Mouse (Mus musculus) intestine, embryonic 16.5 days (tissue): ENCODE data around the gene Notch2. TPM values are rescaled to one million over a fixed set of nuclear protein-coding genes. Genes with fewer than 3 reads are reported as not detected.
A peak's percentile ranks its signal among the peaks of the same experiment; 100 is the strongest.

Source experiments
- ATAC-seq: fragments of 200-750 bp; cut with Nextera tagmentation; 2 replicates; pipeline ENCODE4 v1.8.0; 2017; ENCODE audit warnings: moderate TSS enrichment, moderate library complexity
- H3K27ac ChIP-seq: fragments of 300-500 bp; sonication (generic); 2 replicates; pipeline ENCODE4 v1.5.1; 2014; ENCODE audit warnings: mild to moderate bottlenecking, low read length
- H3K27me3 ChIP-seq: fragments of 300-500 bp; sonication (generic); replicated peaks from 2 replicates; pipeline ENCODE4 v1.6.1; 2014; ENCODE audit warnings: low read length, control low read depth, mixed read lengths; ENCODE audit not compliant: control insufficient read depth, insufficient read depth
- H3K36me3 ChIP-seq: fragments of 300-500 bp; sonication (generic); 2 replicates; pipeline ENCODE4 v1.6.1; 2014; ENCODE audit warnings: low read length, control low read depth; ENCODE audit not compliant: control insufficient read depth, insufficient read depth
- H3K4me1 ChIP-seq: fragments of 300-500 bp; sonication (generic); 2 replicates; pipeline ENCODE4 v1.6.1; 2014; ENCODE audit warnings: low read length, control low read depth, mixed read lengths; ENCODE audit not compliant: control insufficient read depth, insufficient read depth
- H3K4me2 ChIP-seq: fragments of 300-500 bp; sonication (generic); 2 replicates; pipeline ENCODE4 v1.6.1; 2014; ENCODE audit warnings: low read depth, low read length, control low read depth
- H3K4me3 ChIP-seq: fragments of 300-500 bp; sonication (generic); 2 replicates; pipeline ENCODE4 v1.5.1; 2014; ENCODE audit warnings: mild to moderate bottlenecking, low read length
- H3K9ac ChIP-seq: fragments of 300-500 bp; sonication (generic); 2 replicates; pipeline ENCODE4 v1.6.1; 2014; ENCODE audit warnings: low read depth, low read length
- H3K9me3 ChIP-seq: fragments of 300-500 bp; sonication (generic); 2 replicates; pipeline ENCODE4 v1.6.1; 2016; ENCODE audit warnings: low read length, control low read depth; ENCODE audit not compliant: control insufficient read depth
- WGBS: fragments of 180-500 bp; shearing (Covaris S2); extraction: QIAGEN DNeasy Blood & Tissue Kit; methylation state at CpG from one replicate; pipeline ENCODE4 v1.1.7; 2014; 5-methylcytosine and 5-hydroxymethylcytosine counted together
- polyA plus RNA-seq: library from polyadenylated mRNA; unstranded; fragments of >200 nt; fragmentation: Nextera tagmentation; extraction: Ambion mirVana; gene quantifications from 2 replicates; pipeline ENCODE4 v1.2.1, GENCODE M21; 2015

Gene Notch2
- polyA plus RNA-seq, 1 experiment from 2014 or later, result 9.1 TPM

GRCm38 (mm10) chr3:98006046-98006691 lies 7.2 kb upstream of the Notch2 start:
- Histone ChIP-seq H3K36me3 (no peaks in the 10 kb centered on the region), H3K9ac (no peak overlapping the region), H3K27me3 (no peaks in the 10 kb centered on the region), H3K9me3 (no peaks in the 10 kb centered on the region), H3K27ac (no peak overlapping the region), H3K4me2 (no peak overlapping the region), H3K4me3 (no peak overlapping the region), H3K4me1 (no peaks in the 10 kb centered on the region)
- no peak for ATAC-seq
- WGBS, result 83% methylated on average over 8 of the region's 8 CpGs

GRCm38 (mm10) chr3:98006973-98007372 lies 6.4 kb upstream of the Notch2 start:
- ATAC-seq, result no peak
- Histone ChIP-seq H3K9me3 (no peaks in the 10 kb centered on the region), H3K27ac (no peak overlapping the region), H3K36me3 (no peaks in the 10 kb centered on the region), H3K9ac (no peak overlapping the region), H3K27me3 (no peaks in the 10 kb centered on the region), H3K4me2 (no peak overlapping the region), H3K4me3 (no peak overlapping the region), H3K4me1 (no peaks in the 10 kb centered on the region)
- 76% methylated on average over 5 of the region's 5 CpGs for WGBS

- no peak for ATAC-seq
- Histone ChIP-seq H3K36me3 (no peaks in the 10 kb centered on the region), H3K4me3 (no peak overlapping the region), H3K4me2 (no peak overlapping the region), H3K9ac (no peak overlapping the region), H3K9me3 (no peaks in the 10 kb centered on the region), H3K27ac (no peak overlapping the region), H3K4me1 (no peaks in the 10 kb centered on the region), H3K27me3 (no peaks in the 10 kb centered on the region)
- 73% methylated on average over 6 of the region's 6 CpGs for WGBS
Observed at GRCm38 (mm10) chr3:98008143-98008542, 5.2 kb upstream of the Notch2 start.

GRCm38 (mm10) chr3:98009190-98009840 lies 4.0 kb upstream of the Notch2 start:
- no peak overlapping the region for H3K9ac ChIP-seq
- H3K27ac ChIP-seq, result no peak overlapping the region
- WGBS, result 71% methylated on average over 7 of the region's 7 CpGs
- no peaks in the 10 kb centered on the region for H3K4me1 ChIP-seq
- ATAC-seq, result no peak
- H3K4me2 ChIP-seq, result no peak overlapping the region
- H3K27me3 ChIP-seq, result no peaks in the 10 kb centered on the region
- no peak overlapping the region for H3K4me3 ChIP-seq
- no peaks in the 10 kb centered on the region for H3K36me3 ChIP-seq
- no peaks in the 10 kb centered on the region for H3K9me3 ChIP-seq

- peak overlapping the region; percentile 73 for H3K4me2 ChIP-seq
- no peak overlapping the region for H3K27ac ChIP-seq
- H3K4me3 ChIP-seq, result peak overlapping the region; percentile 94
- no peak for ATAC-seq
- no peaks in the 10 kb centered on the region for H3K36me3 ChIP-seq
- under 1% methylated on average over 18 of the region's 18 CpGs for WGBS
- no peaks in the 10 kb centered on the region for H3K9me3 ChIP-seq
- peaks cover 29% of the 10 kb centered on the region for H3K4me1 ChIP-seq
- no peaks in the 10 kb centered on the region for H3K27me3 ChIP-seq
- H3K9ac ChIP-seq, result peak overlapping the region; percentile 73
Observed at GRCm38 (mm10) chr3:98013086-98013400, 284 bp upstream of the Notch2 start.

GRCm38 (mm10) chr3:98015205-98016171 lies 2.2 kb downstream of the Notch2 start:
- no peaks in the 10 kb centered on the region for H3K27me3 ChIP-seq
- WGBS, result 72% methylated on average over 14 of the region's 14 CpGs
- ATAC-seq, result no peak
- peak overlapping the region; percentile 94; the same call in 1 of the 2 replicates for H3K4me3 ChIP-seq
- H3K36me3 ChIP-seq, result no peaks in the 10 kb centered on the region
- H3K4me2 ChIP-seq, result peak overlapping the region; percentile 78
- H3K9ac ChIP-seq, result no peak overlapping the region
- no peaks in the 10 kb centered on the region for H3K9me3 ChIP-seq
- no peak overlapping the region for H3K27ac ChIP-seq
- H3K4me1 ChIP-seq, result peaks cover 36% of the 10 kb centered on the region

- no peaks in the 10 kb centered on the region for H3K9me3 ChIP-seq
- H3K36me3 ChIP-seq, result no peaks in the 10 kb centered on the region
- no peak overlapping the region for H3K9ac ChIP-seq
- 0 out of 2 replicates have a peak overlapping the region, but pooled peaks have one; percentile 8 for H3K4me2 ChIP-seq
- no peak for ATAC-seq
- H3K4me3 ChIP-seq, result no peak overlapping the region
- H3K4me1 ChIP-seq, result peaks cover 42% of the 10 kb centered on the region
- 61% methylated on average over 5 of the region's 5 CpGs for WGBS
- H3K27me3 ChIP-seq, result no peaks in the 10 kb centered on the region
- no peak overlapping the region for H3K27ac ChIP-seq
Observed at GRCm38 (mm10) chr3:98016901-98017591, 3.7 kb downstream of the Notch2 start.

- Histone ChIP-seq H3K9ac (no peak overlapping the region), H3K4me1 (peaks cover 42% of the 10 kb centered on the region), H3K4me3 (no peak overlapping the region), H3K4me2 (no peak overlapping the region), H3K27ac (no peak overlapping the region), H3K9me3 (no peaks in the 10 kb centered on the region), H3K27me3 (no peaks in the 10 kb centered on the region), H3K36me3 (no peaks in the 10 kb centered on the region)
- WGBS, result 86% methylated on average over 4 of the region's 4 CpGs
- ATAC-seq, result no peak
Observed at GRCm38 (mm10) chr3:98018187-98018586, 4.9 kb downstream of the Notch2 start.
